Mouse (Mus musculus): ENCODE results near the gene Ppp6c.
A peak's percentile ranks its signal among the peaks of the same experiment; 100 is the strongest.
"Not testable (repeated sequence)": the region's sequence is repeated elsewhere in the genome, so short reads cannot be mapped to it uniquely, and the experiment has no call there.

The Ppp6c gene

GRCm38 (mm10) chr2:39226019-39226640, at the start of gene Ppp6c:
TSS of gene Ppp6c (minus strand) at chr2:39226451.
- DNase-seq, result peak; percentile 92

GRCm38 (mm10) chr2:39268357-39268756, 42.1 kb upstream of the Ppp6c start:
- no peak for DNase-seq

- peak; percentile 52 for DNase-seq
Measured at GRCm38 (mm10) chr2:39252275-39252674, 26.0 kb upstream of the Ppp6c start.

GRCm38 (mm10) chr2:39246862-39247261, 20.6 kb upstream of the Ppp6c start:
- DNase-seq, result not testable (repeated sequence)

DNA sequence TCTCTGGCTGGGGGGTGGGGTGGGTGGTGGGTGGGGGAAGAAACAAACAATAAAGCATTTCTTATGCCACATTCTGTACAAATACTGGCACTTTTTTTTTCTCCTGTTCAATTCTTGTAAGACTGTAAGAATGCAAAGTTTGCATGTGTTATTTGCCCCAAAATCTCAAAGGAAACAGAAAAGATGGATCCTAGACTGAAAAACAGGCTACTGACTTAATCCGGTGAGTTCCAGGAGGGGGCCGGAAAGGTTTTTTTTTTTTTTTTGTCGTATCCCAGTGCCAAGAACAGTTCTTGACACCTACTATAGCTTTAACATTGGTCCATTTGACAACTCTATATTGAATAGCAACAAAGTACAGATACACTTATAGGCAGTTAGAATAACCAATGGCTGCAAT, 480 bp upstream of the Ppp6c start:
- no peak for DNase-seq

GRCm38 (mm10) chr2:39225331-39226018, 776 bp downstream of the Ppp6c start:
- not testable (repeated sequence) for DNase-seq

DNA sequence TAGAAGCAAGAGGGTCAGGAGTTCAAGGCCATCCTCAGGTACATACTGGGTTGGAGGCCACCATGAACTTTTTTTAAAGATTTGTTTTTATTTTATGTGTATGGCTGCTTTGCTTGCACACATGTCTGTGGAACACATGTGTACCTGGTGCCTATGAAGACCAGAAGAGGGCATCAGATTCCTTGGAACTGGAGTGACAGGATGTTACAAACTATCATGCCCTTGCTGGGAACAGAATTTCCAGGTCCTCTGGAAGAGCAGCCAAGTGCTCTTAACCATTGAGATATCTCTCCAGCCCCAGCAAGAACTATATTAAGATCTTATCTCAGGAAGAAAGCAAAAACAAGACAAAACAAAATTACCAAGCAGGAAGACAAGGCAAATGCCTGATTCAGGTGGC, 1.6 kb downstream of the Ppp6c start:
- no peak for DNase-seq

- DNase-seq, result no peak
Measured at GRCm38 (mm10) chr2:39220010-39220409, 6.2 kb downstream of the Ppp6c start.

- DNase-seq, result no peak
Measured at GRCm38 (mm10) chr2:39219034-39219433, 7.2 kb downstream of the Ppp6c start.

DNA sequence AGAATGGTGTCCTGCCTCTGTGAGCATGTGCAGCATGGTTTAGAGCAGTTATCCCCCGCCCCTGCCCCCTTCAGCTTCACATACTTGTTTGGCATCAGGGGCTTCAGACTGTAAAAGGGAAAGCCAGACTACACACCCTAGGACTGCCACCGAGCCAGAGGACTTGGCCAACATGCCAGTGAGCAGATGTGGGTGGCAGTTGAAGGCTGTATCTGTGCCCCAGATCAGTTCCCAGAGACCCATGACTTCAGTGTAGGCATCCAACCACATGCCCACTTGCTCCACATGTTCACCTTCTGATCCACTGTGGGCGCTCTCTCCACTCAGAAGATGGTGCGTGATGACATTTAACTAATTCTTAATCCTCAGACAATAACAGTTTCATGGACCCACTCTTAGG, 9.1 kb downstream of the Ppp6c start:
- no peak for DNase-seq

- DNase-seq, result no peak
Measured at GRCm38 (mm10) chr2:39210738-39211137, 15.5 kb downstream of the Ppp6c start.

- DNase-seq, result no peak
Measured at GRCm38 (mm10) chr2:39203359-39203758, 22.9 kb downstream of the Ppp6c start.

DNA sequence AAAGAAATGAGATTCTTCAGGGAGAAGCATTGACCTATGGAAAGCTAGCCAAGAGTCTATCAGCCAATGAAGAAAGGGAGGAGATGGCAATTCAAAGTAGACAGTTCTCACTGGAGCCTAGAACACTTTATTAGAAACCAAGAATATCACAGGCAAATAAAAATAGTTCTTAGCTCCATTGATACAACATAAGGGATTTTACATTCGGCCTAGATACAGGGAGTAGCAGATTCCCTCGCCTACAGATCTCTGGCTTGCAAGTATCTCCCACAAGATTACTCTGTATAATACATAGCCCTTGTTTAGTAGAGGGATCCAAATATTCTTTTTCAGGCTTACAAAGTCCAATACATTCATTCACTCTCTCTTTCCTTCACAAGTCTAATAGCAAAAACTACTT, 31.4 kb downstream of the Ppp6c start:
- no peak for DNase-seq

DNA sequence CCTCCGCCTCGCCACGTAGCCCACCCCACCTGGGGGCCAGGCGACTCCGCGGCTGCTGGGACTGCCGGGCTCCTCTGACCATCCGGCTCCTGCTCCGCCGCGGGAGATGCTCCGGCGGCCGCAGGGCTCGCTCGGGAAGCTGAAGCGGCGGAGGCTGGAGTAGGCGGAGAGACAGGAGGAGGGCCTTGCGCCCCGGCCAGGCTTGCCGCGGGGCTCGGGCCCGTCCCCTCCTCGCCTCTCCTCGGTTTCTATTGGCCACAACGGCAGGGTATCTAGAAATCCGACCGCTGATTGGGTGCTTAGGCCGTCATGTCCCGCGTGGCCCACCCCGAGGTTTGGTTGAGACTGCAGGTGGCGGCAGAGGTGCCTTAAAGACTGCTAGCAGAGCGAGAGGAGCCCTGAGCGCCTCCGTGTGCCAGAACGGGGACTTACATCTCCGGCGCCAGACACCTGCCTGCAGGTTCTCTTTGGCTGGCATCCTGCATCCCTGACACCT, 35.6 kb downstream of the Ppp6c start, which contains the start of gene Scai:
TSS of gene Scai (minus strand) at position 174 of the 496 bp plus-strand sequence.
- DNase-seq, result peak; percentile 98

DNA sequence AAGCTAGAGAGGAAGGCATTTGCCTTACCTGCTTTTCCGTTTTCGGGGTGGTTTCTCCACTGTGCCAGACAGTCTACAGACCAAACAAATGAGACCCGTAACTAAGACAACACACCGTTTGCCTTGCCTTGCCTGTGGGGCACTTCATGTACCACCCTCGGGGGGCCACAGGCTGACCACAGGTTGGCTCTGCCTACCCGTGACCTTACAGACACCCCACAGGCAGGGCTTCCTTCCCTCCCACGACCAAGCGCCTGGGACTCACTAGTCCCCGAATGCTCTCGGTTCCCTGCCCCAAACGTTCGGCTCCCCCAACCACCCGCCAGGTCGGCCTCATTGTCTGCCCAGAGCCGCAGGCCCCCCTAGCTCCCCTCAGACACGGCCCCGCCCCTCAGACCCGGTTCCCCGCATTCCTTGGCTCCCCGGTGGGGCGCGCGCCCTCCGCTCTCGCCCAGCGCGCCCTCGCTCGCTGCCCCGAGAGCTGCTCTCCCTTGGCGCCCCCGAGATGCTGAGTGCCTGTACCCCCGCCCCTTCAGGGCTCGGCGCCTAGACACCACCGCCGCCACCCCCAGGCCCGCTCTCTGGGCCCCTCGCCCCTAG, 36.2 kb downstream of the Ppp6c start:
- DNase-seq, result no peak

- DNase-seq, result no peak
Measured at GRCm38 (mm10) chr2:39185942-39186341, 40.3 kb downstream of the Ppp6c start.

DNA sequence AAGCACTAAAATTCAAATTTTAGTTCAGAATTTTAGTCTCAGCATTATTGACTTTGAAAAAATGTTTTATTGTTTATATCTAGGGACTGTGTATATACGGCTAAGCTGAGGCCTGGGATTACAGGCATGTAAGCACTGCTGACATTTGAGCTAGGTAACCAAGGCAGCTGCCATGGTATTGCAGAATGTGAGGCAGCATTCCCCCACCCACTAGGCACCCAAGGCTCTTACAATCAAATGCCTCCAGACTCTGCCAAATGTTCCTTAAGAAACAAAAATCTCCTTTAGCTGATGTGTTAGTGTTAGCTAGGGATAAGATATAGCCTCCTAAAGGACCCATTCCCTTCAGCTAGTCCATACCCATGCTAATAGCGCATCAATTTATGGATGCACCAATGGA, 42.7 kb downstream of the Ppp6c start:
- no peak for DNase-seq

GRCm38 (mm10) chr2:39160996-39161395, 65.3 kb downstream of the Ppp6c start:
- DNase-seq, result no peak

DNA sequence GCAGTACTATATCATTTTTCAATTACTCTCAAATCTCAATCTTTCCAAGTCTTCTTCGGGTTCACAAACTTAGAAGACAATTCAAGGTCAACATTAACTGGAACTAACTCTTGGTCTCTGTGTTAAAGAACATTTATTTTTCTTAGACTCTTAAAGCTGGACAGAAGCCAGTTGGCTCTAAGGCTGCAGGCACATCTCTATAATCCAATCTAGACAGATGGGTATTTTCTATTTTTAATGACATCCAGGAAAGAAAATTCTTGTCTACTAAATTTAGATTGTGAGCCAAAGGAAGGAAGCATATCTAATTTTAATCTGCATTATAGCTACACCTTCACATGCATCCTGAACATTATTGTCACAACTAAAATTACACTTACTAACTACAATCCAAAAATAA, 68.3 kb downstream of the Ppp6c start:
- DNase-seq, result no peak

GRCm38 (mm10) chr2:39156821-39157220, 69.4 kb downstream of the Ppp6c start:
- DNase-seq, result no peak

- no peak for DNase-seq
Measured at GRCm38 (mm10) chr2:39150943-39151342, 75.3 kb downstream of the Ppp6c start.

- no peak for DNase-seq
Measured at GRCm38 (mm10) chr2:39148075-39148474, 78.2 kb downstream of the Ppp6c start.

GRCm38 (mm10) chr2:39146469-39146868, 79.8 kb downstream of the Ppp6c start:
- no peak for DNase-seq

All from cerebellum, adult 8-10 months (tissue).